Mouse (Mus musculus) forebrain, embryonic 13.5 days (tissue): ENCODE results near the gene Pias1. TPM values are rescaled to one million over a fixed set of nuclear protein-coding genes. Genes with fewer than 3 reads are reported as not detected.

ENCODE experiments used
- ATAC-seq: fragments of 200-750 bp; cut with Nextera tagmentation; 2 replicates; pipeline ENCODE4 v1.8.0; 2017
- H3K27ac ChIP-seq: fragments of 300-500 bp; sonication (generic); 2 replicates; pipeline ENCODE4 v1.5.1; 2015; ENCODE audit warnings: inconsistent platforms, mild to moderate bottlenecking, moderate library complexity
- H3K27me3 ChIP-seq: fragments of 300-500 bp; sonication (generic); 2 replicates; pipeline ENCODE4 v1.6.1; 2015; ENCODE audit warnings: mild to moderate bottlenecking, inconsistent platforms
- H3K36me3 ChIP-seq: fragments of 300-500 bp; sonication (generic); 2 replicates; pipeline ENCODE4 v1.6.1; 2015; ENCODE audit warnings: mild to moderate bottlenecking, inconsistent platforms; ENCODE audit not compliant: poor library complexity, severe bottlenecking
- H3K4me1 ChIP-seq: fragments of 300-500 bp; sonication (generic); 2 replicates; pipeline ENCODE4 v1.6.1; 2015; ENCODE audit warnings: inconsistent platforms
- H3K4me2 ChIP-seq: fragments of 300-500 bp; sonication (generic); 2 replicates; pipeline ENCODE4 v1.6.1; 2015; ENCODE audit warnings: inconsistent platforms, mild to moderate bottlenecking, moderate library complexity
- H3K4me3 ChIP-seq: fragments of 300-500 bp; sonication (generic); 2 replicates; pipeline ENCODE4 v1.5.1; 2015; ENCODE audit warnings: mild to moderate bottlenecking, inconsistent platforms
- H3K9ac ChIP-seq: fragments of 300-500 bp; sonication (generic); 2 replicates; pipeline ENCODE4 v1.6.1; 2015; ENCODE audit warnings: mild to moderate bottlenecking, inconsistent platforms
- H3K9me3 ChIP-seq: fragments of 300-500 bp; sonication (generic); replicated peaks from 2 replicates; pipeline ENCODE4 v1.6.1; 2016; ENCODE audit warnings: inconsistent platforms
- WGBS: fragments of 180-500 bp; shearing (Covaris S2); methylation state at CpG from one replicate; pipeline ENCODE4 v1.1.7; 2015; 5-methylcytosine and 5-hydroxymethylcytosine counted together
- polyA plus RNA-seq: library from polyadenylated mRNA; unstranded; fragments of >200 nt; fragmentation: Nextera tagmentation; extraction: Ambion mirVana; gene quantifications from 2 replicates; pipeline ENCODE4 v1.2.1, GENCODE M21; 2015

The Pias1 gene
- polyA plus RNA-seq, 1 experiment from 2014 or later: 57.1 TPM

DNA sequence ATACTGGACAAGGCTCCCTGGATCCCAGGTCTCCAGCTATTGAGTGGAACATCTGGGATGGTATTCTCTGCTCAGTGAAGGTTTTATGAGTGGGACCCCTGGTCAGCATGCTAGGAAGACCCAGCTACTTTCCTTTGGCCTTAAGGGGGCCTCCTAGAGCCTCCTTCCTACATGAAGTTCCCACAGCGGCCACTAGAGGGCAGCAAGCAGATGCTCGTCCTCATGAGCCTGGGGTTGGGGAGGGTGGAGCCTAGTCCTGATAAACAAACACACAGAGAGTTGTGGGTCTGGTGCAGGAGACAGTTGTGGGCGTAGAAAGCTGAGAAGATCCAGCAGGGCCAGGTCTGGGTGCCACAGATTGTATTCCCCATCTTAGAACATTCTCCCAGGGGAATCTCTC is 140.0 kb downstream of the Pias1 start:
- Histone ChIP-seq H3K27me3 (no peaks in the 10 kb centered on the region), H3K9ac (no peak overlapping the region), H3K4me1 (no peaks in the 10 kb centered on the region), H3K4me3 (no peak overlapping the region), H3K4me2 (no peak overlapping the region), H3K36me3 (no peaks in the 10 kb centered on the region; the same call in 1 of the 2 replicates), H3K27ac (no peak overlapping the region), H3K9me3 (no peaks in the 10 kb centered on the region)
- 0% methylated on average over 3 of the region's 3 CpGs for WGBS
- peak; percentile 68 for ATAC-seq

DNA sequence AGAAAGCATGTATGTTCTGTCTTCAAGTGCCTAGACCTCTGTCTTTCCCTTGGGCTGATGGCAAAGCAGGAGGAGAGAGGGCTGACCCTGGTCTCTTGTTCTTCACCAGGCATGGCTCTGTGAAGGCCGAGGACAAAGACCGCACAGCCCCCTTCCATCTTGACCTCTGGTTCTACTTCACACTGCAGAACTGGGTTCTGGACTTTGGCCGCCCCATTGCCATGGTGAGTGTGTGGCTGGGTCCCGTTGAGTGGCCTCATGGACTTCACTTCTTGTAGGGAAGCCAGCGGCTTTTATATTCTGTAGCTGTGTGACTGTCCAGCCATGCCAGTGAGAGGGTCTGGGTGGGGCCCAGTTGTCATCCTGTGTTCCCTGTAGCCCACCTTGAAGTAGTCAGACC is 143.3 kb downstream of the Pias1 start:
- Histone ChIP-seq H3K4me2 (no peak overlapping the region), H3K36me3 (no peaks in the 10 kb centered on the region), H3K4me1 (peaks cover 7% of the 10 kb centered on the region), H3K27me3 (no peaks in the 10 kb centered on the region), H3K4me3 (no peak overlapping the region), H3K9me3 (no peaks in the 10 kb centered on the region), H3K9ac (no peak overlapping the region), H3K27ac (no peak overlapping the region)
- whole genome bisulfite sequencing: 91% methylated on average over 5 of the region's 5 CpGs
- no peak for ATAC-seq

DNA sequence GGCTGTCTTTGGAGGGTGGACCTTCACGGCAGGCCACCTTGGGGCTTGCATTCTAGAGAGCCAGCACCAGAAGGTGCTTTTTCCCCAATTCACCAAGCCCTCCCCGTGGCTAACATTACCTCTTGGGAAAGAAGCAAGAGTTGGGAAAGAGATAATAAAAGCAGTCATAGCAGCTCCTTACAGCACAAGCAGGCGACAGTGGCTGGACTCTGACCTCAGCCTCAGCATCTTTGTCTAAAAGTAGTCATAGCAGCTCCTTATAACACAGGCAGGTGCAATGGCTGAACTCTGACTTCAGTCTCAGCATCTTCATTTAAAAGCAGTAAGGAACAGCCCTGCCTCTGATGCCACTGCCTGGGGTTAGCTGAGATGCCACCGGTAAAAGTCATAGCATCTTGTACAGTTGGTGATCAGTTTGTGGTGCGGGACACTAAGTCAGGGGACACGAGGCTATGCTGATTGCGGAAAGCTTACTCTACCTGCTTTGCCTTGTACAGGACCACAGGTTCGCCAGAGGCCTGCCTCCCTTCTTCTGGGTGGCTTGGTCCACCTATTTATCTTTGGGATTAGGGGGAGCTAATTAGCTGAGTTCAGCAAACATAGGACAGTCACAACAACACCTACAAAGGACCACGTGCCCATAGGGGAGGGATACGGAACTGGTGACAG is 144.2 kb downstream of the Pias1 start:
- 77% methylated on average over 10 of the region's 10 CpGs for WGBS
- Histone ChIP-seq H3K4me1 (peaks cover 13% of the 10 kb centered on the region), H3K4me2 (no peak overlapping the region), H3K4me3 (no peak overlapping the region), H3K36me3 (no peaks in the 10 kb centered on the region), H3K9ac (no peak overlapping the region), H3K27me3 (no peaks in the 10 kb centered on the region), H3K27ac (no peak overlapping the region), H3K9me3 (no peaks in the 10 kb centered on the region)
- ATAC-seq: no peak

DNA sequence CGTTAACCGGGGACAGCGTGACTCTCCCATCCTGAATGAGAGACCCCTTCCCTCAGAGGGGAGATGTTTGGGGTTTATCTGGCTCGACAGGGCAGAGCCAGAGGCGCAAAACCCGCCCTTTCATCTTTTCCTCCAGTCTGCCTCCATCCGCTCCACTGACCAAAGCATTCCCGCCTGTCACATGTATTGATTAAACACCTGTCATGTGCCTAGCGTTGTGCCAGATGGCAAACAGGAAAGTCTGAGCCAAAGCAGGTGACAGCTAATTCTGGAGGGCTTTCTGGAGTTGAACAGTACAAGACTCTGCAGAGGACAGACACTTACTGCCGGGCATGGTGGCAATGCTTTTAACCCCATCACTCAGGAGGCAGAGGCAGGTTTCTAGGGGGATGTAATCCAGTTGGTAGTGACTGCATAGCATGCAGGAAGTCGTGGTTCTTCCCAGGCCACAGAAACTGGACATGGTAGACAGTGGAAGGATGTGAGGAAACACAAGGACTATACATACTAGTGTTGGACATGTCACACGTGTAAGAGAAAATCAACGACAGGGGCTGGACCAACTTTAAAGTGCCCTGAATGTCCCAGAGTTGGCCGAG is 148.5 kb downstream of the Pias1 start:
- peak overlapping the region; percentile 63 for H3K4me3 ChIP-seq
- peak overlapping the region; percentile 87 for H3K9ac ChIP-seq
- peaks cover 20% of the 10 kb centered on the region for H3K4me1 ChIP-seq
- H3K27me3 ChIP-seq: no peaks in the 10 kb centered on the region
- peak overlapping the region; percentile 64 for H3K27ac ChIP-seq
- H3K9me3 ChIP-seq: no peaks in the 10 kb centered on the region
- peak; percentile 47 for ATAC-seq
- H3K36me3 ChIP-seq: no peaks in the 10 kb centered on the region
- H3K4me2 ChIP-seq: peak overlapping the region; percentile 77
- 16% methylated on average over 14 of the region's 14 CpGs for WGBS

DNA sequence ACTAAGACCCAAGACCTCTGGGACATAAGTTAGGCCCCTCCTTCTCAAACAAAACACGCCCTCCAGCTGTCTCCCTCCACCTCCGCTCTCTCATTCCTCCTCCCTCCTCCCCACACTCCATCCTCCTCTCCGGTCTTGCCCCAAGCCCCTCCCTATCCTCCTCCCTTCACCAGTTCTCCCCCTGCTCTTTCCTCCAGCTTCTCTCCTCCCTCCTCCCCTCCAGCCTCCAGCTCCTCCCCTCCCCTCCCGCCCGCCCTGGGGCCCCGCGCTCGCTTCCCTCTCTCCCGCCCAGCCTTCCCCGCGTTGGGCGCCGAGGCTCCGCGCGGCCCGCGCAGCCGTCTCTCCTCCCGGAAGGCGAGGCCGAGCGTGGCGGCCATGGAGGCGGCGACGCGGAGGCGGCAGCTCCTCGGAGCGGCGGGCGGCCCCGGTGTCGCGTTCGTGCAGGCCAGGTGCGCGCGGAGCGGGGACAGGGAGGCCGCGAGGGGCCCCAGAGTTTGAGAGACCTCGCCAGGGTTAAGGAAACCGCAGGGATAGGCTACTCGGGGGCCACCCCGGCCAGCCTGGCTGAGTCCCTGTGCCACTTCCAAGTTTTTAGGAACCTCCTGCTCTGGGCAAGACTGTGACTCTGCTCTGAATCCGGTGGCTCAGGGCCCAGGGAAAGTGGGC is 149.1 kb downstream of the Pias1 start, which contains the start of gene Cln6:
Cln6 (plus strand) TSS at position 280 of the 666 bp plus-strand sequence.
- peak within 1 kb of the TSS; percentile 64 for H3K27ac ChIP-seq
- H3K27me3 ChIP-seq: no peaks in the 10 kb centered on the region
- H3K4me3 ChIP-seq: peak within 1 kb of the TSS; percentile 63
- H3K36me3 ChIP-seq: no peaks in the 10 kb centered on the region
- peak within 1 kb of the TSS; percentile 87 for H3K9ac ChIP-seq
- H3K4me2 ChIP-seq: peak within 1 kb of the TSS; percentile 77
- 1% methylated on average over 39 of the region's 48 CpGs for whole genome bisulfite sequencing
- peaks cover 20% of the 10 kb centered on the region for H3K4me1 ChIP-seq
- no peaks in the 10 kb centered on the region for H3K9me3 ChIP-seq
- peak; percentile 86 for ATAC-seq

DNA sequence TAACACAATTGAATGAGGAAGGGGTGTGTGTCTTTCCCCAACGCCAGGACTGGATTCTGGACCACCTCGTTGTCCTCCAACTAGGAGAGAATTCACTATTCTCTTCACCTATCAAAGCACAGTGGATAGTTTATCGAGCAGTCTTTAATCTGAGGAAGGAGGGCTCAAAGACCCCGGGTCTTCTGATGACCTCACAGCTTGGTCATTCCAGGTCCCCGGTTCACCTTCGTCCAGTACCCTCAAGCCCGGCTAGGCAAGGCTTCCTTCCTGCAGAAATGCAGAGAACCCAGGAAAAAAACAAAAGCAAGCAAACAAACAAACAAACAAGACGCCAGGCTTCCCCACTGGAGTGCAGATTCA is 149.6 kb downstream of the Pias1 start:
- H3K27me3 ChIP-seq: no peaks in the 10 kb centered on the region
- WGBS: 16% methylated on average over 8 of the region's 8 CpGs
- H3K4me3 ChIP-seq: peak overlapping the region; percentile 63
- peak overlapping the region; percentile 87 for H3K9ac ChIP-seq
- no peak; the same call in 1 of the 2 replicates for ATAC-seq
- H3K9me3 ChIP-seq: no peaks in the 10 kb centered on the region
- H3K4me1 ChIP-seq: peaks cover 20% of the 10 kb centered on the region
- H3K4me2 ChIP-seq: peak overlapping the region; percentile 77
- H3K27ac ChIP-seq: peak overlapping the region; percentile 31; the same call in 1 of the 2 replicates
- no peaks in the 10 kb centered on the region for H3K36me3 ChIP-seq

DNA sequence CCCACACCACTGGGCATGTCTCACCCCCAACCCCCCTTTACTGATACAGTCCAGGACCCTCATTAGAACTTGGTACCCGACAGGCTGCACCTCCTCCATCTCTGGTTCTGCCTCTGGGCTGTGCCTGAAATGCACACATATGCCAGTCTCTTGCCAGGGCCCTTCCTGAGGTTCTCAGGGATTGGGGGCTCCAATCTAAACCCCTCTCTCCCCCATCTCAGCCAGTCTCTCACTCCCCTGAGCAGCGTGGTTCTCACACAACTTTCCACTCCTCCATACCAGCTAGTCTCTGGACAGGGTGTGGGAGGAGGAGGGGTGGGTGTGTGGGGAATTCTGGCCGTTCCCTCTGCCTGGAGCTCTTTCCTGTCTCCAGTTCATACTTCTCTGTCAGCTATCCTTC is 150.1 kb downstream of the Pias1 start:
- no peak for ATAC-seq
- H3K27me3 ChIP-seq: no peaks in the 10 kb centered on the region
- peak overlapping the region; percentile 31; the same call in 1 of the 2 replicates for H3K27ac ChIP-seq
- H3K4me1 ChIP-seq: peaks cover 20% of the 10 kb centered on the region
- no peaks in the 10 kb centered on the region for H3K36me3 ChIP-seq
- no peak overlapping the region for H3K9ac ChIP-seq
- H3K4me3 ChIP-seq: no peak overlapping the region
- H3K9me3 ChIP-seq: no peaks in the 10 kb centered on the region
- 69% methylated on average over 3 of the region's 3 CpGs for WGBS
- peak overlapping the region; percentile 77; the same call in 1 of the 2 replicates for H3K4me2 ChIP-seq

DNA sequence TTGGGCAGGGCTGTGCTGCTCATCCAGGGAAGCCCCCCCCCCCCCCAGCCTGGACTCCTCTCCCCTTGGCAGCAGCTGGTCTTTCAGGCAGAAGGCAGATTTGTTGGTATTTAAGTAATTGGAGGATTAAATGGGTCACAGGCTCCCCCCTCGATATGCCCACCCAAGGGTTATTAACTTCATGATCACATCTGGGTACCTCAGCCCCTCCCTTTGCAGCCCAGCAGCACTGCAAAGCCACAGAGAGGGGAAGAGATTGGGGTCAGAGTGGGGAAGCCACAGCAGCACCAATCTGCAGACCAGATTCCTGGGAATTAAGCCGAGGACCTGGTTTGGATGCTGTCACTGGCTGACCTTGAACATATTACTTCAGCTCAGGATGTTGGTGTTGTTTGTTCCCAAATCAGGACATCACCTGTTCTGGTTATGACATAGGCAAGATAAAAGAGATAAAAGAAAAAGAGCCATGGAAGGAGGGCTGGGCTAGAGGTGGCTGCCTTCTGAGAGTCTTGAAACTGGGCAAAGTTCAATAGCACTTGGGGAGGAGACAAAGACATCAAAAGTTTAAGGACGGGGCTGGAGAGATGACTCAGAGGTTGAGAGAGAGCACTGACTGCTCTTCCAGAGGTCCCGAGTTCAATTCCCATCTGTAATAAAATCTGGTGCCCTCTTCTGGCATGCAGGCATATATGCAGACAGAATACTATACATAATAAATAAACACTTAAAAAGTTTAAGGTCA is 151.8 kb downstream of the Pias1 start:
- Histone ChIP-seq H3K4me2 (no peak overlapping the region), H3K27ac (no peak overlapping the region), H3K36me3 (no peaks in the 10 kb centered on the region), H3K9ac (no peak overlapping the region), H3K4me3 (no peak overlapping the region), H3K27me3 (no peaks in the 10 kb centered on the region), H3K4me1 (peaks cover 20% of the 10 kb centered on the region), H3K9me3 (no peaks in the 10 kb centered on the region)
- 53% methylated on average over 4 of the region's 4 CpGs for WGBS
- ATAC-seq: no peak

DNA sequence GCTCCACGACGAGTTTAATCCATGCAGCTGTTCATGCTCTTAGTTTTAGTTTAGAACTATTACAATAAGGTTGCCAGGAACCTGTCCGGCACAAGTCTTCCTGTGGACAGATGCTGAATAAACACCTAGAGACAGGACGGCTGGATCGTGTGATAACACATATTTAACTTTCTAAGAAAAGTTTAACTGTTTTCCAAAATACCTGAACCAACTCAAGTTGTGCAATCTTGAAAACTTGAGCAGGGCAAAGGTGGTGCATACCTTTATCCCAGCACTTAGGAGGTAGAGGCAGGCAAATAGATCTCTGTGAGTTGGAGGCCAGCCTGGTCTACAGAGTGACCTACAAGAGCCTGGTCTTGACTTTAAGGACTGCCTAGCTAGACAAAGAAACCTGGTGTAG is 152.8 kb downstream of the Pias1 start:
- H3K4me3 ChIP-seq: no peak overlapping the region
- no peaks in the 10 kb centered on the region for H3K9me3 ChIP-seq
- H3K4me1 ChIP-seq: peaks cover 17% of the 10 kb centered on the region
- no peak overlapping the region for H3K27ac ChIP-seq
- no peaks in the 10 kb centered on the region for H3K27me3 ChIP-seq
- 87% methylated on average over 5 of the region's 5 CpGs for WGBS
- no peak for ATAC-seq
- H3K4me2 ChIP-seq: no peak overlapping the region
- no peak overlapping the region for H3K9ac ChIP-seq
- no peaks in the 10 kb centered on the region for H3K36me3 ChIP-seq

DNA sequence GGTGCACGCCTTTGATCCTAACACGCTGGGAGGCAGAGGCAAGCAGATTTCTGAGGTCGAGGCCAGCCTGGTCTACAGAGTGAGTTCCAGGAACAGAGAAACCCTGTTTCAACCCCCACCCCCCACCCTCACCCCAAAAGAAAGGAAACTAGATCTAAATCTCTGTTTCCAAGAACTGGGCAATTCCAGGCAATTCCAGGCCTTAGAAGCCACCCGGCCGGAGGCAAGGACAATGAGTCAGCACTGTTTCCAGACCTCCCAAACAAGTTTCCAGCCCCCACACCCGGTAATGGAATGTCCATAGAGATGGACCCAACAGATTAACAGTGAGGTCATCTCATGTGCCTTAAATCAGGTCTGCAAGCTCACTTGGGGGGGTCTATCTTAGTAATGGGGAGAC is 157.8 kb downstream of the Pias1 start:
- 75% methylated on average over 6 of the region's 6 CpGs for WGBS

DNA sequence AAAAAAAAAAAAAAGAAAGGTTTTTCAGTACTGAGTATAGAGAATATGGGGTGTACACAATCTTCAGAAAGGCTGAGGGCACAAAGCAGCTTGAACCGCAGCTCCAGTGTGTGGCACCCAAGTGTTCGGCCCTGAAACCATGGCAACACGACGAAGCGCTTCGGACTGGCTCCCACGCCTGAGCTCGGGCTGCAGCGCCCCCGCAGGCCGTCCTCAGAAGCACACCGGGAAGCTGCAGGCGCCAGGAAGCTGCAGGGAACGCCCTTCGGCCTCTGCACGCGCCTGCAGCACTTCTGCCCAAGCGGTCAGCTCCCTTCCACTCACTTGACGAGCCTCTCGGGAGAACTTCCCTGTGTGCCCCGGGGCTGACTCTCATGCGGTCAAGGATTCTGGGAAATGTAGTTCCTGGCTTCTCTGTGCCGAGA is 159.1 kb downstream of the Pias1 start:
- under 1% methylated on average over 23 of the region's 23 CpGs for WGBS
- no peaks in the 10 kb centered on the region for H3K9me3 ChIP-seq
- H3K36me3 ChIP-seq: no peaks in the 10 kb centered on the region
- H3K4me1 ChIP-seq: peaks cover 21% of the 10 kb centered on the region
- H3K4me3 ChIP-seq: peak overlapping the region; percentile 43
- H3K4me2 ChIP-seq: peak overlapping the region; percentile 55
- H3K9ac ChIP-seq: 0 out of 2 replicates have a peak overlapping the region, but pooled peaks have one; percentile 13
- H3K27me3 ChIP-seq: no peaks in the 10 kb centered on the region
- H3K27ac ChIP-seq: peak overlapping the region; percentile 41; the same call in 1 of the 2 replicates
- ATAC-seq: peak; percentile 91

More for the DNA sequence above, 157.8 kb downstream of the Pias1 start:
- Histone ChIP-seq H3K27ac (no peak overlapping the region), H3K4me3 (no peak overlapping the region), H3K4me2 (no peak overlapping the region), H3K27me3 (no peaks in the 10 kb centered on the region), H3K4me1 (peaks cover 21% of the 10 kb centered on the region), H3K9me3 (no peaks in the 10 kb centered on the region), H3K36me3 (no peaks in the 10 kb centered on the region), H3K9ac (no peak overlapping the region)
- no peak for ATAC-seq
